Mouse (Mus musculus) neural tube, embryonic 14.5 days (tissue): ENCODE data around the gene Ube2g1. TPM values are rescaled to one million over a fixed set of nuclear protein-coding genes. Genes with fewer than 3 reads are reported as not detected.

Experiments used
- ATAC-seq: fragments of 200-750 bp; cut with Nextera tagmentation; 2 replicates; pipeline ENCODE4 v1.8.0; 2017; ENCODE audit warnings: low read depth, mild to moderate bottlenecking, moderate TSS enrichment, moderate library complexity
- H3K27ac ChIP-seq: fragments of 300-500 bp; sonication (generic); 2 replicates; pipeline ENCODE4 v1.5.1; 2014; ENCODE audit warnings: low read depth, mild to moderate bottlenecking, control low read depth, low read length, moderate library complexity, mixed read lengths
- H3K27me3 ChIP-seq: fragments of 300-500 bp; sonication (generic); 2 replicates; pipeline ENCODE4 v1.6.1; 2014; ENCODE audit warnings: low read length; ENCODE audit not compliant: control insufficient read depth, insufficient read depth
- H3K36me3 ChIP-seq: fragments of 300-500 bp; sonication (generic); 2 replicates; pipeline ENCODE4 v1.6.1; 2014; ENCODE audit warnings: low read length, mixed read lengths; ENCODE audit not compliant: control insufficient read depth, insufficient read depth
- H3K4me1 ChIP-seq: fragments of 300-500 bp; sonication (generic); 2 replicates; pipeline ENCODE4 v1.6.1; 2014; ENCODE audit warnings: low read length; ENCODE audit not compliant: control insufficient read depth, insufficient read depth
- H3K4me2 ChIP-seq: fragments of 300-500 bp; sonication (generic); 2 replicates; pipeline ENCODE4 v1.6.1; 2014; ENCODE audit warnings: mild to moderate bottlenecking, low read depth, low read length, control low read depth
- H3K4me3 ChIP-seq: fragments of 300-500 bp; sonication (generic); 2 replicates; pipeline ENCODE4 v1.5.1; 2014; ENCODE audit warnings: low read depth, low read length, control low read depth, mixed read lengths
- H3K9ac ChIP-seq: fragments of 300-500 bp; sonication (generic); replicated peaks from 2 replicates; pipeline ENCODE4 v1.6.1; 2014; ENCODE audit warnings: low read depth, mild to moderate bottlenecking, control low read depth, low read length, mixed read lengths
- H3K9me3 ChIP-seq: fragments of 300-500 bp; sonication (generic); 2 replicates; pipeline ENCODE4 v1.6.1; 2016; ENCODE audit warnings: low read length; ENCODE audit not compliant: control insufficient read depth
- WGBS: fragments of 180-500 bp; shearing (Covaris S2); extraction: QIAGEN DNeasy Blood & Tissue Kit; methylation state at CpG from one replicate; pipeline ENCODE4 v1.1.7; 2014; 5-methylcytosine and 5-hydroxymethylcytosine counted together
- polyA plus RNA-seq: library from polyadenylated mRNA; unstranded; fragments of >200 nt; fragmentation: Nextera tagmentation; extraction: Ambion mirVana; gene quantifications from 2 replicates; pipeline ENCODE4 v1.2.1, GENCODE M21; 2014

Gene Ube2g1
- polyA plus RNA-seq, 1 experiment from 2014 or later: 90.0 TPM

DNA sequence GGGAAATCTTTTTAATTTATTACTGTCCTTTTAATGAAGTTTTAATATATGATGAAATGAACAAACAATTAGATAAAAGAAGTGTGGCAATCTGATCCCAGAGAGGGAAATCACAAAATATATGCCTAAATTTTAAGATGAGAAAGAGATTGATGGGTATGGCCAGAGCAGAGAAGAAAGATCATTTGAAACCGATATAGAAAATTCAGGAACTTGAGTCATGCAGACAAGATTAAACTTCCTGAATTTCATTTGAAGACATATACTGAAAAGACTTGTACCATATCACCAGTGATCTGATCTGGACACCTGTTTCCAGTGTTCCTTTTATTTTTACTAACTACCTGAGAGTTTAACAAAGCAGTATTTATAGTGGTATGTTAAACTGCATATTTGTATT is 65.4 kb downstream of the Ube2g1 start:
- H3K4me2 ChIP-seq: no peak overlapping the region
- H3K27me3 ChIP-seq: no peaks in the 10 kb centered on the region
- ATAC-seq: no peak
- H3K4me1 ChIP-seq: no peaks in the 10 kb centered on the region
- no peak overlapping the region for H3K9ac ChIP-seq
- WGBS: 92% methylated on average over 1 of the region's 1 CpGs
- no peak overlapping the region for H3K4me3 ChIP-seq
- no peaks in the 10 kb centered on the region for H3K9me3 ChIP-seq
- no peak overlapping the region for H3K27ac ChIP-seq
- H3K36me3 ChIP-seq: no peaks in the 10 kb centered on the region

- WGBS: 77% methylated on average over 2 of the region's 2 CpGs
- H3K27me3 ChIP-seq: no peaks in the 10 kb centered on the region
- H3K9me3 ChIP-seq: no peaks in the 10 kb centered on the region
- no peak for ATAC-seq
- H3K4me3 ChIP-seq: no peak overlapping the region
- no peak overlapping the region for H3K27ac ChIP-seq
- no peak overlapping the region for H3K9ac ChIP-seq
- no peaks in the 10 kb centered on the region for H3K36me3 ChIP-seq
- H3K4me2 ChIP-seq: no peak overlapping the region
- no peaks in the 10 kb centered on the region for H3K4me1 ChIP-seq
These were observed 68.2 kb downstream of the Ube2g1 start for GRCm38 (mm10) chr11:72675280-72675679.

GRCm38 (mm10) chr11:72680726-72681125 is 73.6 kb downstream of the Ube2g1 start:
- H3K4me3 ChIP-seq: no peak overlapping the region
- no peak overlapping the region for H3K27ac ChIP-seq
- H3K4me2 ChIP-seq: no peak overlapping the region
- H3K9me3 ChIP-seq: no peaks in the 10 kb centered on the region
- ATAC-seq: no peak
- H3K9ac ChIP-seq: no peak overlapping the region
- H3K4me1 ChIP-seq: no peaks in the 10 kb centered on the region
- 0 out of 2 replicates have a peak, but pooled peaks cover 2% of the 10 kb centered on the region for H3K36me3 ChIP-seq
- H3K27me3 ChIP-seq: no peaks in the 10 kb centered on the region

DNA sequence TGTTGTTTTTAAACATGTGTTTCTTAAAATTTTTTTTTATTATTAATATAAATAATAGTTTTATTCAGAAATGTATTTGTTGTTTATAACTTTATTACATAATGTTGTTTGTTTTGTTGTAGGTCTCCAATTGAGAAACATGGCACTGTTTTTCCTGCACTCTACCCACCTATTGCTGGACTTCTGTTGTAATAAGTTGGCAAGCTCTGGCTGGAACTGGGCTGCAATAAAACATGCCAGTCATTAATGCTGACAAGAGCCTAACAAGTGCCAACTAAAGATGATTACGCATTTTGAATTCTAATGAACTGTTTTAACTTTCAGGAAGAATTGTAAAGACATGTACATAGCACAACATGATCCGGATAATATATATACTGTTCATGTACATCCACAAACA is 76.3 kb downstream of the Ube2g1 start:
- 0 out of 2 replicates have a peak, but pooled peaks cover 2% of the 10 kb centered on the region for H3K36me3 ChIP-seq
- no peaks in the 10 kb centered on the region for H3K27me3 ChIP-seq
- no peak overlapping the region for H3K9ac ChIP-seq
- no peak for ATAC-seq
- H3K27ac ChIP-seq: no peak overlapping the region
- 96% methylated on average over 2 of the region's 2 CpGs for WGBS
- no peaks in the 10 kb centered on the region for H3K9me3 ChIP-seq
- no peak overlapping the region for H3K4me2 ChIP-seq
- H3K4me3 ChIP-seq: no peak overlapping the region
- H3K4me1 ChIP-seq: no peaks in the 10 kb centered on the region

DNA sequence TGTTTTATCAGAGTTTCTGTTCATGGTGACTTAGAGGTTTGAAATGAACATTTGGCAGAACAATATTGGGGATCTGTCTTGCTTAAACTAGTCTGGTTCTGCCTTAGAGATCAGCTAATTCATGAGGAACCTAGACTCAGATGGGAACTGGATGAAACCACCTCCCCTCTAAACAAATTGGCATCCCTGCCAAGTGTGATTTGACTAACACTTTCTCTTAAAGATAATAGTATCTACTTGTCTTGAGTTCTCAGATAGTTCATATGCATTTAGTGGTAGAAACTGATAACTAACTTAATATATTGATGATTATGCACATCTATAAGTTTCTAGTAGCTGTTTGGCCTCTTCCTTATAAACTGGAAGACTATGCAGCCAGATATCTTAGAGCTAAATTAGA is 79.6 kb downstream of the Ube2g1 start:
- no peak for ATAC-seq
- H3K9ac ChIP-seq: no peak overlapping the region
- H3K27me3 ChIP-seq: no peaks in the 10 kb centered on the region
- no peak overlapping the region for H3K27ac ChIP-seq
- no peaks in the 10 kb centered on the region for H3K9me3 ChIP-seq
- no peak overlapping the region for H3K4me2 ChIP-seq
- H3K4me1 ChIP-seq: peaks cover 11% of the 10 kb centered on the region
- no peak overlapping the region for H3K4me3 ChIP-seq
- 0 out of 2 replicates have a peak, but pooled peaks cover 2% of the 10 kb centered on the region for H3K36me3 ChIP-seq

- WGBS: 15% methylated on average over 5 of the region's 5 CpGs
- Histone ChIP-seq H3K9ac (no peak overlapping the region), H3K4me1 (peaks cover 12% of the 10 kb centered on the region)
These were observed 81.2 kb downstream of the Ube2g1 start for GRCm38 (mm10) chr11:72688242-72688641.

DNA sequence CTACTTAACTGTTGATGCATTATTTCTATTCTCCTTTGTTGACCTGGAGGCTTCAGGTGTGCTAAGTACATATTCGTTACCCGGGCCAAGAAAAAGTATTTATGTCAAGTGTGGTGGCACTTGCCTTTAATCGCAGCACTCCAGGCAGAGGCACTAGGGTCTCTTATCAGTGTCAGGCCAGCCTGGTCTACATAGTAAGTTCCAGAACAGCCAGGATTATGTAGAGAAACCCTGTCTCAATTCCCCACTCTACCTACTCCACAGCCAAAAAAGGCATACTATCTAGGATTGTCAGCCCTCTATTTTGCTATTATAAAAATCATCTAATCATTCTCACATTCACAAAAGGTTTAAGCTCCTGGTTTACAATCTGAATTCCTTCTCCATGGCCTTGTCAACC is 82.0 kb downstream of the Ube2g1 start:
- H3K9ac ChIP-seq: no peak overlapping the region
- no peaks in the 10 kb centered on the region for H3K27me3 ChIP-seq
- H3K27ac ChIP-seq: no peak overlapping the region
- 83% methylated on average over 3 of the region's 3 CpGs for WGBS
- no peak for ATAC-seq
- H3K4me1 ChIP-seq: peaks cover 12% of the 10 kb centered on the region
- no peaks in the 10 kb centered on the region for H3K9me3 ChIP-seq
- H3K36me3 ChIP-seq: no peaks in the 10 kb centered on the region
- peak overlapping the region; percentile 86 for H3K4me3 ChIP-seq
- peak overlapping the region; percentile 77 for H3K4me2 ChIP-seq

More at GRCm38 (mm10) chr11:72688242-72688641, 81.2 kb downstream of the Ube2g1 start:
- 0 out of 2 replicates have a peak, but pooled peaks cover 2% of the 10 kb centered on the region for H3K36me3 ChIP-seq
- no peaks in the 10 kb centered on the region for H3K27me3 ChIP-seq
- no peaks in the 10 kb centered on the region for H3K9me3 ChIP-seq
- H3K4me2 ChIP-seq: no peak overlapping the region
- no peak overlapping the region for H3K4me3 ChIP-seq
- no peak overlapping the region for H3K27ac ChIP-seq
- no peak for ATAC-seq

- Histone ChIP-seq H3K9me3 (no peaks in the 10 kb centered on the region), H3K4me1 (peaks cover 12% of the 10 kb centered on the region), H3K4me2 (peak within 1 kb of the TSS; percentile 77), H3K36me3 (no peaks in the 10 kb centered on the region), H3K9ac (peak within 1 kb of the TSS; percentile 83), H3K27ac (peak within 1 kb of the TSS; percentile 92), H3K27me3 (no peaks in the 10 kb centered on the region), H3K4me3 (peak within 1 kb of the TSS; percentile 86)
- peak; percentile 98 for ATAC-seq
- WGBS: under 1% methylated on average over 56 of the region's 56 CpGs
These were observed 82.7 kb downstream of the Ube2g1 start, which contains the start of gene Ankfy1 for GRCm38 (mm10) chr11:72689551-72690510. TSS of gene Ankfy1 (plus strand) at chr11:72690006.

DNA sequence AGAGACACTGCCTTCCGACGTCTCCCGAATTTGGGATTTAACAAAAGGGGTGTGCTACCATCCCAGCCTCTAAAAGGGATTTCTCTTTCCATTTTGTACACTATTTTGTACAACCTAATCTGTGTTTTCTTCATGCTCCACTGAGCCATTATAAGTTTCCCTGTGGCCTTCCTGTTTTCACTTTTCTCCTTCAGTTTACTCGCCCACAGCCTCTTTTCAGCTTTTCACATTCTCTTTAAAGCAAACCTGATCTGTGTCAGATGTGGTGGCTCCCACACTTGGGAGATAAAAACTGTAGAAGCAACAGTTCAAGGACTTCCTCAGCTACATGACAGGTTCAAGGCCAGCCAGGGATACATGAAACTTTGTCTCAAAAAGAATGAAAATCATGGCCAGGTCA is 85.3 kb downstream of the Ube2g1 start:
- no peaks in the 10 kb centered on the region for H3K36me3 ChIP-seq
- 93% methylated on average over 4 of the region's 4 CpGs for WGBS
- no peak overlapping the region for H3K4me3 ChIP-seq
- H3K27me3 ChIP-seq: no peaks in the 10 kb centered on the region
- no peak overlapping the region for H3K27ac ChIP-seq
- H3K4me1 ChIP-seq: peaks cover 12% of the 10 kb centered on the region
- H3K9me3 ChIP-seq: no peaks in the 10 kb centered on the region
- ATAC-seq: no peak
- no peak overlapping the region for H3K4me2 ChIP-seq
- H3K9ac ChIP-seq: no peak overlapping the region
